Mouse (Mus musculus): ENCODE data around the gene Zfp874b. TPM values are rescaled to one million over a fixed set of nuclear protein-coding genes. Genes with fewer than 3 reads are reported as not detected.

Gene Zfp874b
- polyA plus RNA-seq (2014; fragmentation: Nextera tagmentation; extraction: Ambion mirVana): 1.3 and 1.4 TPM in 2 replicates

- H3K4me2 ChIP-seq (replicated peaks; ENCODE audit: low read depth, low read length): peak within 1 kb of the TSS; percentile 64
- H3K4me3 ChIP-seq (ENCODE audit: low read depth, low read length): peak within 1 kb of the TSS; percentile 44
- H3K9ac ChIP-seq (ENCODE audit: low read depth, low read length): peak within 1 kb of the TSS; percentile 32; the same call in 1 of the 2 replicates
- no peaks in the 10 kb centered on the region for H3K4me1 ChIP-seq (replicated peaks; ENCODE audit: control insufficient read depth, insufficient read depth, low read length)
- 7% methylated on average over 20 of the region's 20 CpGs for WGBS
- no peaks in the 10 kb centered on the region for H3K36me3 ChIP-seq (ENCODE audit: control insufficient read depth, insufficient read depth, low read length)
- peak; percentile 94 for ATAC-seq (ENCODE audit: low FRiP score)
- H3K27ac ChIP-seq (ENCODE audit: low read depth, low read length): no peak within 1 kb of the TSS
- DNase-seq (ENCODE audit: low spot score): peak; percentile 89
- H3K9me3 ChIP-seq (ENCODE audit: control insufficient read depth, low read length): no peaks in the 10 kb centered on the region
- H3K27me3 ChIP-seq (ENCODE audit: control insufficient read depth, insufficient read depth, low read length): no peaks in the 10 kb centered on the region
These were observed at the start of gene Zfp874b for GRCm38 (mm10) chr13:67483625-67484423. Gene Zfp874b (minus strand): TSS chr13:67484258.

GRCm38 (mm10) chr13:67527049-67527730 is 43.1 kb upstream of the Zfp874b start:
- Histone ChIP-seq H3K27ac (ENCODE audit: low read depth, low read length) (no peak overlapping the region), H3K4me1 (replicated peaks; ENCODE audit: control insufficient read depth, insufficient read depth, low read length) (no peaks in the 10 kb centered on the region), H3K9ac (ENCODE audit: low read depth, low read length) (no peak overlapping the region), H3K4me2 (replicated peaks; ENCODE audit: low read depth, low read length) (no peak overlapping the region), H3K4me3 (ENCODE audit: low read depth, low read length) (no peak overlapping the region), H3K36me3 (ENCODE audit: control insufficient read depth, insufficient read depth, low read length) (no peaks in the 10 kb centered on the region), H3K27me3 (ENCODE audit: control insufficient read depth, insufficient read depth, low read length) (no peaks in the 10 kb centered on the region), H3K9me3 (ENCODE audit: control insufficient read depth, low read length) (no peaks in the 10 kb centered on the region; the same call in 1 of the 2 replicates)
- no peak for DNase-seq (ENCODE audit: low spot score)
- WGBS: 74% methylated on average over 3 of the region's 3 CpGs
- no peak for ATAC-seq (ENCODE audit: low FRiP score)

GRCm38 (mm10) chr13:67525753-67526410 is 41.8 kb upstream of the Zfp874b start, which contains the start of the genes Gm26965 and Zfp87:
Gene Gm26965 (minus strand): TSS chr13:67526151.
Gene Zfp87 (minus strand): TSS chr13:67526177.
- H3K4me2 ChIP-seq (replicated peaks; ENCODE audit: low read depth, low read length): peak within 1 kb of the TSS; percentile 56
- no peaks in the 10 kb centered on the region for H3K36me3 ChIP-seq (ENCODE audit: control insufficient read depth, insufficient read depth, low read length)
- H3K9me3 ChIP-seq (ENCODE audit: control insufficient read depth, low read length): no peaks in the 10 kb centered on the region; the same call in 1 of the 2 replicates
- no peaks in the 10 kb centered on the region for H3K4me1 ChIP-seq (replicated peaks; ENCODE audit: control insufficient read depth, insufficient read depth, low read length)
- DNase-seq (ENCODE audit: low spot score) (peak; percentile 94), ATAC-seq (ENCODE audit: low FRiP score) (peak; percentile 100)
- peak within 1 kb of the TSS; percentile 85 for H3K4me3 ChIP-seq (ENCODE audit: low read depth, low read length)
- H3K27ac ChIP-seq (ENCODE audit: low read depth, low read length): peak within 1 kb of the TSS; percentile 71
- H3K27me3 ChIP-seq (ENCODE audit: control insufficient read depth, insufficient read depth, low read length): no peaks in the 10 kb centered on the region
- peak within 1 kb of the TSS; percentile 88 for H3K9ac ChIP-seq (ENCODE audit: low read depth, low read length)
- under 1% methylated on average over 27 of the region's 27 CpGs for WGBS

- no peak for DNase-seq (ENCODE audit: low spot score)
- Histone ChIP-seq H3K4me1 (replicated peaks; ENCODE audit: control insufficient read depth, insufficient read depth, low read length) (no peaks in the 10 kb centered on the region), H3K36me3 (ENCODE audit: control insufficient read depth, insufficient read depth, low read length) (no peaks in the 10 kb centered on the region), H3K9ac (ENCODE audit: low read depth, low read length) (no peak overlapping the region), H3K27me3 (ENCODE audit: control insufficient read depth, insufficient read depth, low read length) (no peaks in the 10 kb centered on the region), H3K4me2 (replicated peaks; ENCODE audit: low read depth, low read length) (no peak overlapping the region), H3K4me3 (ENCODE audit: low read depth, low read length) (no peak overlapping the region), H3K9me3 (ENCODE audit: control insufficient read depth, low read length) (no peaks in the 10 kb centered on the region), H3K27ac (ENCODE audit: low read depth, low read length) (no peak overlapping the region)
- 68% methylated on average over 1 of the region's 1 CpGs for WGBS
- peak; percentile 41 for ATAC-seq (ENCODE audit: low FRiP score)
These were observed 16.9 kb upstream of the Zfp874b start for GRCm38 (mm10) chr13:67500908-67501307.

GRCm38 (mm10) chr13:67500084-67500719 is 16.1 kb upstream of the Zfp874b start, which contains the start of gene Zfp58:
Gene Zfp58 (minus strand): TSS chr13:67500555.
- 1% methylated on average over 22 of the region's 22 CpGs for WGBS
- no peaks in the 10 kb centered on the region for H3K36me3 ChIP-seq (ENCODE audit: control insufficient read depth, insufficient read depth, low read length)

GRCm38 (mm10) chr13:67495631-67496030 is 11.6 kb upstream of the Zfp874b start:
- H3K36me3 ChIP-seq (ENCODE audit: control insufficient read depth, insufficient read depth, low read length): peaks cover 17% of the 10 kb centered on the region

More at GRCm38 (mm10) chr13:67500084-67500719, 16.1 kb upstream of the Zfp874b start, which contains the start of gene Zfp58:
- peak; percentile 97 for ATAC-seq (ENCODE audit: low FRiP score)
- Histone ChIP-seq H3K27me3 (ENCODE audit: control insufficient read depth, insufficient read depth, low read length) (no peaks in the 10 kb centered on the region), H3K4me1 (replicated peaks; ENCODE audit: control insufficient read depth, insufficient read depth, low read length) (no peaks in the 10 kb centered on the region), H3K9me3 (ENCODE audit: control insufficient read depth, low read length) (no peaks in the 10 kb centered on the region), H3K27ac (ENCODE audit: low read depth, low read length) (no peak within 1 kb of the TSS), H3K4me3 (ENCODE audit: low read depth, low read length) (peak within 1 kb of the TSS; percentile 77), H3K4me2 (replicated peaks; ENCODE audit: low read depth, low read length) (peak within 1 kb of the TSS; percentile 73), H3K9ac (ENCODE audit: low read depth, low read length) (peak within 1 kb of the TSS; percentile 70)
- peak; percentile 89 for DNase-seq (ENCODE audit: low spot score)

GRCm38 (mm10) chr13:67484424-67484811 is 360 bp upstream of the Zfp874b start:
- H3K27me3 ChIP-seq (ENCODE audit: control insufficient read depth, insufficient read depth, low read length): no peaks in the 10 kb centered on the region
- H3K9ac ChIP-seq (ENCODE audit: low read depth, low read length): 0 out of 2 replicates have a peak overlapping the region, but pooled peaks have one; percentile 32
- H3K4me3 ChIP-seq (ENCODE audit: low read depth, low read length): peak overlapping the region; percentile 44
- DNase-seq (ENCODE audit: low spot score): peak; percentile 7
- H3K4me2 ChIP-seq (replicated peaks; ENCODE audit: low read depth, low read length): peak overlapping the region; percentile 64
- H3K4me1 ChIP-seq (replicated peaks; ENCODE audit: control insufficient read depth, insufficient read depth, low read length): no peaks in the 10 kb centered on the region
- H3K36me3 ChIP-seq (ENCODE audit: control insufficient read depth, insufficient read depth, low read length): peaks cover 2% of the 10 kb centered on the region; the same call in 1 of the 2 replicates
- H3K9me3 ChIP-seq (ENCODE audit: control insufficient read depth, low read length): no peaks in the 10 kb centered on the region
- no peak overlapping the region for H3K27ac ChIP-seq (ENCODE audit: low read depth, low read length)
- WGBS: 46% methylated on average over 8 of the region's 8 CpGs
- peak; percentile 63 for ATAC-seq (ENCODE audit: low FRiP score)

More at GRCm38 (mm10) chr13:67495631-67496030, 11.6 kb upstream of the Zfp874b start:
- DNase-seq (ENCODE audit: low spot score) (no peak), ATAC-seq (ENCODE audit: low FRiP score) (no peak)
- peaks cover 5% of the 10 kb centered on the region; the same call in 1 of the 2 replicates for H3K9me3 ChIP-seq (ENCODE audit: control insufficient read depth, low read length)
- no peaks in the 10 kb centered on the region for H3K4me1 ChIP-seq (replicated peaks; ENCODE audit: control insufficient read depth, insufficient read depth, low read length)
- H3K4me2 ChIP-seq (replicated peaks; ENCODE audit: low read depth, low read length): no peak overlapping the region
- no peak overlapping the region for H3K9ac ChIP-seq (ENCODE audit: low read depth, low read length)
- no peak overlapping the region for H3K4me3 ChIP-seq (ENCODE audit: low read depth, low read length)
- WGBS: 84% methylated on average over 1 of the region's 1 CpGs
- H3K27me3 ChIP-seq (ENCODE audit: control insufficient read depth, insufficient read depth, low read length): no peaks in the 10 kb centered on the region
- no peak overlapping the region for H3K27ac ChIP-seq (ENCODE audit: low read depth, low read length)

GRCm38 (mm10) chr13:67481528-67481927 is 2.5 kb downstream of the Zfp874b start:
- ATAC-seq (ENCODE audit: low FRiP score) (no peak), DNase-seq (ENCODE audit: low spot score) (no peak)
- 70% methylated on average over 4 of the region's 4 CpGs for whole genome bisulfite sequencing
- H3K9ac ChIP-seq (ENCODE audit: low read depth, low read length): no peak overlapping the region
- no peak overlapping the region for H3K27ac ChIP-seq (ENCODE audit: low read depth, low read length)
- no peaks in the 10 kb centered on the region for H3K9me3 ChIP-seq (ENCODE audit: control insufficient read depth, low read length)
- H3K4me2 ChIP-seq (replicated peaks; ENCODE audit: low read depth, low read length): no peak overlapping the region
- H3K4me3 ChIP-seq (ENCODE audit: low read depth, low read length): no peak overlapping the region
- no peaks in the 10 kb centered on the region for H3K27me3 ChIP-seq (ENCODE audit: control insufficient read depth, insufficient read depth, low read length)
- no peaks in the 10 kb centered on the region for H3K4me1 ChIP-seq (replicated peaks; ENCODE audit: control insufficient read depth, insufficient read depth, low read length)
- no peaks in the 10 kb centered on the region for H3K36me3 ChIP-seq (ENCODE audit: control insufficient read depth, insufficient read depth, low read length)

Data from hindbrain, embryonic 11.5 days (tissue).